Mouse (Mus musculus) embryo, embryonic 10 days (tissue): ENCODE data around the gene Olfr1188.
"Not testable (repeated sequence)": the region's sequence is repeated elsewhere in the genome, so short reads cannot be mapped to it uniquely, and the experiment has no call there.

Experiments
- DNase-seq: peaks from one replicate; pipeline ENCODE4 v3.0.0-alpha.2; 2015; ENCODE audit warnings: low spot score

The Olfr1188 gene

GRCm38 (mm10) chr2:88556635-88557034 lies at the start of gene Olfr1188:
TSS of gene Olfr1188 (plus strand) at chr2:88556935.
- DNase-seq = no peak

GRCm38 (mm10) chr2:88518251-88518650 lies 38.5 kb upstream of the Olfr1188 start, which contains the start of gene Olfr1186:
TSS of gene Olfr1186 (plus strand) at chr2:88518551.
- no peak for DNase-seq

GRCm38 (mm10) chr2:88525720-88526119 lies 31.0 kb upstream of the Olfr1188 start:
- no peak for DNase-seq

GRCm38 (mm10) chr2:88572696-88573095 lies 16.0 kb downstream of the Olfr1188 start:
- not testable (repeated sequence) for DNase-seq

- DNase-seq = no peak
Measured at GRCm38 (mm10) chr2:88586154-88586553, 29.4 kb downstream of the Olfr1188 start, which contains the start of gene Olfr1189. TSS of gene Olfr1189 (plus strand) at chr2:88586454.
